Mouse (Mus musculus): ENCODE measurements at regions not wholly inside any gene's neighbourhood (a gene's known extent, or its start where the extent isn't known, plus 50 kb on each side); places are given as distances from the start of the nearest gene placed in this dataset.

GRCm38 (mm10) chr12:10231144-10231543, 138.6 kb upstream of the Nt5c1b start:
- DNase-seq (ENCODE audit: low read depth, low spot score): no peak

GRCm38 (mm10) chr12:10231683-10232082, 138.1 kb upstream of the Nt5c1b start:
- DNase-seq (ENCODE audit: low read depth, low spot score): no peak

GRCm38 (mm10) chr12:10248110-10248509, 121.7 kb upstream of the Nt5c1b start:
- DNase-seq (ENCODE audit: low read depth, low spot score): no peak

DNA sequence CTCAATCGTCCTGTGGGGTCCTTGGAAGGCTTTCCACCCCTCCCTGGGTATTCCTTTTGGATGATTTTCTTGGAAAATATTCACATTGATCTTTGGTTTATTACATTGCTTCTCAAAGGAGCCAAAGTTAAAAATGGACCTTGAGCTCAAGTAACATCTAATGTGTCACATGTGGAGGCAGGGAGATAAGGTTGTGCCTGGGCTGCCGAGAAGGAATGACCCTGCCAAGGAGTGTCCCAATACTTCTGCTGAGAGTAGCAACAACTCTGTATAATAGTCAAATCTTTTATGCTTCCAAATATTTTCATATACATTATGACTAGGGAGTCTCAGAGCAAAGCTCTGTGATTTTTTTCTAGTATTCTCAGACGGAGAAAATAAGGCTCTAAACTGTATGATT, 113.4 kb upstream of the Nt5c1b start:
- DNase-seq (ENCODE audit: low read depth, low spot score): no peak

GRCm38 (mm10) chr12:10266201-10266600, 103.6 kb upstream of the Nt5c1b start:
- DNase-seq (ENCODE audit: low read depth, low spot score): no peak

- peak; percentile 49 for DNase-seq (ENCODE audit: low read depth, low spot score)
Measured at GRCm38 (mm10) chr12:10272038-10272437, 97.7 kb upstream of the Nt5c1b start.

GRCm38 (mm10) chr12:10275226-10275625, 94.5 kb upstream of the Nt5c1b start:
- no peak for DNase-seq (ENCODE audit: low read depth, low spot score)

GRCm38 (mm10) chr12:10292646-10293045, 77.1 kb upstream of the Nt5c1b start:
- no peak for DNase-seq (ENCODE audit: low read depth, low spot score)

DNA sequence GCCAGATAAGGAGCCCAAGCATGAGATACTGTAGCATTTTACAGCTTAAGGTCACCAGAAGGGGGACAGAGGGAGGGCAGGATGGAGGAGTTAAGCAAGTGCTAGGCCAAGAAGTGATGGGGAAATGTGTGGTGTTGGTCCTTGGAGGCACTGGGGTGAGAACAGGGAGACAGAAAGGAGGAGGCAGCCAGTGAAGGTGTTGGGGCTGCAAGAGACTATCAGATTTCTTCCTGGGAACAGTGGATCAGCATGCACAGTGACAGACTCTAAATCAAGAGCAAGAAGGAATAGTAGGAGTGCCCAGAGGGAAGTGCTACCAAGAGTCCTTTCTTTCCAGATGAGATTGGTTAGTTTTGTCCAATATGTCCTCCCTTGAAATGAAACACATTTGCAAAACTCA, 63.8 kb upstream of the Nt5c1b start:
- no peak for DNase-seq (ENCODE audit: low read depth, low spot score)
